Mouse (Mus musculus): Measurements from ENCODE around the gene Gast. TPM values are rescaled to one million over a fixed set of nuclear protein-coding genes. Genes with fewer than 3 reads are reported as not detected.
"Not testable (repeated sequence)": the region's sequence is repeated elsewhere in the genome, so short reads cannot be mapped to it uniquely, and the experiment has no call there.

Gene Gast
- total RNA-seq, 2 experiments from 2014 or later = not detected

DNA sequence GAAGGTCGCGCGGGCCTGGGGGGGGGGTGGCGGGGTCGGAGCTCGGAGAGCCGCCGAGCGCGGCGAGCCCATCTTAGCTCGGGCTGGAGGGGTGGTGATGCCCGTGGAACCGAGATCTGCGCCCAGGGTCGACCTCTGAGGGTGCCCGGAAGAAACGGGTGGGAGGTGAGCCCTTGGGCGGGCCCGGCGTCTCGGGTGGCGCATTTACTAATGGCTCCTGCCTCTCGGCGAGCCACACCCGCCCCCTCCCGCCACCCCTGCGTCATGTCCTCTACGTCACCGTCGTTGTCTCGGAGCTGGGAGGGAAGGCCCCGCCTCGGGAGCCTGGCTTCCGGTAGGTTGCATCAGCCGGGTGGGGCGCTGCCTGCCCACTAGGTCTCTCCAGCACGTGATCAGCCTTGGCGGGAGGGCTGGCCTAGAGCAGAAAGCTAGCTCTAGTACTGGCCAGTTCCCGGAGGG is 14.0 kb upstream of the Gast start:
- DNase-seq (ENCODE audit: low spot score in 2 of 2) = peak; percentile 89 to 90

- not testable (repeated sequence) for DNase-seq (ENCODE audit: low spot score in 2 of 2)
These were observed 13.4 kb upstream of the Gast start for GRCm38 (mm10) chr11:100320701-100321410.

DNA sequence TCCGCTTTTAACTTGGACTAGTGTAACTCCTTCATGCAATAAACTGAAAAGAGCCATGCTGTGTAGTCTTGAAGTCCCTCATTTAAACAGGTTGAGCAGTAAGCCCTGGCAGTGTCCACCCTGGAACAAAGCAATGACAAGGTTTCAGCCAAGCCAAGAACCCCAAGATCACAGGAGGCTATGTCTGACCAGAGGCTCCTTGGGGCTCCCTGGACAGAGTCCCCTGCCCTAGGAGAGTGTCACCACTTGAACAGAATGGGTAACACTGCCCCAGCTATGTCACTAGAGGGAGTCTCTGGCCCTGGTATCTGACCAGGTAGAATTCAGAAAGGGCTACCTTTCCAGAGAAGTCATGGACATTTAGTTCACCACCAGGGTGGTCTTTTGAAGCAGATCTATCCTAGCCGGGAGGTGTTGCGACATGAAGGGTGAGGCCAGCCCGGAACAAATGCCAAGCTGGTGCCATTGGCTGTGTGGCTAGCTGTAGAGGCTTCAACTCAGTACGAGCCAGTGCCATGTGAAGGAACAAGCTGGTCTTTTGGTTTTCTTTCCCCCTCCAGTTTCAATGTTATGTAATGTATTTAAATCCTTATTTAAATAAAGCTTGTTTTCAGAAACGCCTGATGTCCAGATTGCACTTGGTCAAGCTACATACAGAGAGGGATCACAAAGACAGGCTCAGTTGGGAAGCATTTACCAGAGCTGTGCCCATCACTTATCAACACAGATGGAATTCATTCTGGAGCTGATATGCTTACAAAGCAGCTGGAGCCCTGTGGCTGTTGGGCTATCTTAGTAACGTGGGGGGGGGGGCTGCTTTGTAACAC is 12.5 kb upstream of the Gast start:
- DNase-seq (ENCODE audit: low spot score in 2 of 2) = not testable (repeated sequence)

DNA sequence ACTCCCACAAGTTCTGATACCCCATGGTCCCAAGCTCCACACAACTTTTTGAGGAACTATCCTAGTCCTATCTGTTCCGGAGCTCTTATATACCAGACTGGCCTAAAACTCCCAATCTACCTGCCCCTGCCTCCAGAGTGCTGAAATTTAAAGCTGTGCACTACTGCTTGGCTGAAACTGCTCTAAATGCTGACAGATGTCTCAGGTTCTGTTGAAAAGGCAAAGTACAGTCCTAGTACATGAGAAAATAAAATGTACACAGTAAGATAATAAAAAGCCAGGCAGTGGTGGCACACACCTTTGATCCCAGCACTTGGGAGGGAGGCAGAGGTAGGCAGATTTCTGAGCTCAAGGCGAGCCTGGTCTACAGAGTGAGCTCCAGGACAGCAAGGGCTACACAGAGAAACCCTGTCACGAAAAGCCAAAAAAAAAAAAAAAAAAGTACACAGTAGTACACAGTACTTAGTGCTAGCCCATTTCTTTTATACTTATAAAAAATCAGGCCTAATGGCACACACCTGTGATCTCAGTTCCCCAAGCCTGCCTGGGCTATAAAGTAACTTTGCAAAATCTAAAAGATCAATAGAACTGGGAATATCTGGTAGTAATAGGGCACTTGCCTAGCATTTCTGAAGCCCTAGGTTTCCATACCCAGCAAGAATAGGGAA is 11.5 kb upstream of the Gast start:
- no peak for DNase-seq (ENCODE audit: low spot score in 2 of 2)

- DNase-seq (ENCODE audit: low spot score in 2 of 2) = peak; percentile 57 to 58
These were observed 10.6 kb upstream of the Gast start for GRCm38 (mm10) chr11:100323578-100323977.

DNA sequence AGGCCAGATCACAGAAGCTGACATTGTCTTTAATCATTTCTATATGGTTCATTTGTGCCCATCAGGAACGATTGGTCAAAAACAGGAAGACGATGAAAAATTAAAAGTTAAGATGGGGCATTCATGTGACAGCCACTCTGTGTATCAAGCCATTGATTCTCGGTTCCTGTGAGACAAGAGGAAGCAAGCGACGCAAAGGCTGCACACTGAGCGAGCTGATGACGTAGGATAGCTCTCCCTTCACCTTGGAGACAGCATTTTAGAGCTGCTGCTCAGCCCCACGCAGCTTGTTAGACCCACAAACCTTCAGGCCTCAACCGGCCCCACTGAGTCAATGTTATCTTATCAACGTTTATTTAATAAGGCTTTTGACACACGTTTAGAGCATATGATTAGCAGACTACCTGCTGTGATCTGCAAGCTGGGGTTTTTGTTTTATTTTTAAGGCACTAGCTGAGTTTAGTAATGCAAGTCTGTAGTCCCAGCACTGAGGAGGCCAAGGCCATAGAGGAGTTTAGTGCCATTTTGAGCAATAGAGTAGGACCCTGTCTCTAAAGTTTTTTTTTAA is 9.1 kb upstream of the Gast start:
- DNase-seq (ENCODE audit: low spot score in 2 of 2) = no peak

GRCm38 (mm10) chr11:100327316-100327715 is 6.9 kb upstream of the Gast start:
- no peak for DNase-seq (ENCODE audit: low spot score in 2 of 2)

DNA sequence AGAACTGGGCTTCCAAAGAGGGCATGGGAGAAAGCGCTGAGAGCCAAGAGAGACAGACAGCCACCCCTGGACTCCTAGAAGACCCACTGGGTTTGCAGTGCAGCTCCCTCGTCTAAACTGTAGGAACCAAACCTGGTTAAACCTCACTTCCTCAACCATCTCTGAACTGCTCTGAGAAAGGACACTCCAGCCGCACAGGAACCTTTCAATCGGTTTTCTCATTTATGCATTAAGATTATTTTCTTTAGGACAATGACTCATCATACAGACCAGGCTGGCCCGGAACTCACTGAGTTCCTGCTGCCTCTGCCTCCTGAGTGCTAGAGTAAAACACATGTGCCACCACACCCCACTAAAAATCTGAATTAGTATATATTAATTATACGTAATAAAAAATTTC is 6.4 kb upstream of the Gast start:
- no peak for DNase-seq (ENCODE audit: low spot score in 2 of 2)

DNA sequence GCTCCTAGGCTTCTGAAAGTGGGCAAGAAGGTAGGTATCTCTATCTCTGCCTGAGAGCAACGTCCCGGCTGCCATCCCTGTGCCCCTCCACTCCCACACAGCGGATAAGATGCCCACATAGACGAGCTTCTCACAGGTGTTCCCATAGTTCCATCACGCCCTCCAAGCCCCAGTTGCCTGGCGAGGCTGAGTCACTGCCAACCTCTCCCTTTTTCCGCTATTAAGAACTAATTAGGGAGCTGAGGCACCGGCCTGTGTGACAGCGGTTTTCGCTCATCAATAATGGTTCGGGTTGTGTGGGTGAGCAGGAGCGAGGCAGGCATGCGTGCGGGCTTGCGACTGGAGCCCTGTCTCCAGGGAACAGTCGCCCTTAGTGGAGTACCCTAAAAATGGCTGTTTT is 4.0 kb upstream of the Gast start:
- DNase-seq (ENCODE audit: low spot score in 2 of 2) = no peak

- not testable (repeated sequence) for DNase-seq (ENCODE audit: low spot score in 2 of 2)
These were observed 3.3 kb upstream of the Gast start for GRCm38 (mm10) chr11:100330816-100331375.

GRCm38 (mm10) chr11:100332766-100333515 is 1.3 kb upstream of the Gast start:
- DNase-seq (ENCODE audit: low spot score in 2 of 2) = no peak

- no peak for DNase-seq (ENCODE audit: low spot score in 2 of 2)
These were observed 1.5 kb downstream of the Gast start for GRCm38 (mm10) chr11:100335731-100336130.

- no peak for DNase-seq (ENCODE audit: low spot score in 2 of 2)
These were observed 10.1 kb downstream of the Gast start for GRCm38 (mm10) chr11:100344269-100344668.

DNA sequence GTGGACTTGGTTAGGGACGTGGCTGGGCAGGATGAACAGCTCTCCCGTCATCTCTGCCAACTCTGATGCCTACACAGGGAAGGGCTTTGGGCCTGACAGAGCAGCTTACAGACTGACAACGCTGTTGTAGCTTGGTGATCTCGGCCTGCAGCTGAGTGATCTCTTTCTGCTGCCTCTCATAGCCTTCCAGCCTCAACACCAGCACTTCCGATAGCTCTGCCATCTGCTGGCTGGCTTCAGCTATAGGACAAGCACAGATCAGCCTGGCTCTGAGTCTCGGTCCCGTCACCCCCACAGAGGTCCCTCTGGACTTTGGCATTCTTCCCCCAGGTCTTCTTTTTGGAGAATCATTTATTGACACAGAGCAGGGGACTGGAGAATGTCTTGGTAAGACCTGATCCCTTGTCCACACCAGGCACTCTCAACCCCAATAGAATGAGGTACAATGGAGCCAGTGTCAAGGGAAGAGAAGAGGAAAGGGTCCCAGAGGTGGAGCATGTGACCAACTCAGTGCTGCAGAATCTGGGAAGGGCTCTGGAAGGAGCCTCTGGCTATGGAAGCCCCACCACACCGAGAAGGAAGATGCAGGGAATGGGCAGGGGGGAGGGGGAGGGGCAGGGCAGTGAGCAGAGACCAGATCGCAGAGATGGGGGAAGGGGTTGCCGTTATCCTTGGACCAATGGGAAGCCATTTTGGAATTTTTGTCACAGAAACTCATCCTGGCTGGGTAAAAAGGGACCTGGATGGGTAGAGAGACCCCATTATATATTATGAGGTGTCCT is 18.1 kb downstream of the Gast start:
- no peak for DNase-seq (ENCODE audit: low spot score in 2 of 2)

- peak; percentile 38 to 50 for DNase-seq (ENCODE audit: low spot score in 2 of 2)
These were observed 21.1 kb downstream of the Gast start for GRCm38 (mm10) chr11:100355151-100355951.

GRCm38 (mm10) chr11:100355972-100356818 is 22.0 kb downstream of the Gast start, which contains the start of gene Hap1:
Gene Hap1 (minus strand): TSS chr11:100356128.
- peak; percentile 70 to 77 for DNase-seq (ENCODE audit: low spot score in 2 of 2)

- no peak for DNase-seq (ENCODE audit: low spot score in 2 of 2)
These were observed 22.6 kb downstream of the Gast start for GRCm38 (mm10) chr11:100356819-100357211.

DNA sequence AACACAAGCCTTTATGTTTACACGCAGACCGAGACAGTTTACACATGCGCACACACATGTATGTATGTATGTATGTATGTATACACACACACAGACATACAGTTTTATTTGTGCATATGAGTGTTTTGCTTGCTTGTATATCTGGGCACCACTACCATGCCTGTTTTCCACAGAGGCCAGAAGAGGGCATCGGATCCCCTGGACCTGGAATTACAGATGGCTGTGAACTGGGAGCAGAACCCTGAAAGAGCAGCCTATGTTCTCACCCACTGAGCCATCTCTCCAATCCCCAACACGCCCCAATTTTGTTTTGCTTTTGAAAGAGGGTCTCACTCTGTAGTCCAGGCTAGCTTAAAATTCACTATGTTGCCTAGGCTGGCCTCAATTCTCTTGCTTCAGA is 23.2 kb downstream of the Gast start:
- DNase-seq (ENCODE audit: low spot score in 2 of 2) = no peak
